Mouse (Mus musculus): ENCODE data around the gene Gas2l3.

GRCm38 (mm10) chr10:89478766-89479165 is 35.0 kb upstream of the Gas2l3 start:
- TF ChIP-seq EP300 (IDR thresholded peaks at IDR 0.05; ENCODE audit: insufficient read depth, low read depth, low read length), result no peak
- TF ChIP-seq POLR2A (IDR thresholded peaks at IDR 0.05; ENCODE audit: insufficient read depth, low read depth, low read length), result no peak

Data from heart, adult 2 months (tissue).